Mouse (Mus musculus) ES-Bruce4 (cell line): Measurements from ENCODE around the gene Slc22a7.

Experiments used
- CTCF ChIP-seq: IDR thresholded peaks from one replicate; pipeline ENCODE4 v1.8.1; 2011; ENCODE audit warnings: low read depth, low read length
- EP300 ChIP-seq: IDR thresholded peaks from 2 replicates; pipeline ENCODE4 v1.6.1; 2011; ENCODE audit warnings: low read depth, low read length; ENCODE audit not compliant: insufficient read depth
- POLR2A ChIP-seq: IDR thresholded peaks from one replicate; pipeline ENCODE4 v1.8.1; 2011; ENCODE audit warnings: low read length; ENCODE audit not compliant: insufficient read depth

GRCm38 (mm10) chr17:46408478-46408877, 29.8 kb downstream of the Slc22a7 start:
- TF ChIP-seq POLR2A, result no peak
- no peak for TF ChIP-seq CTCF
- no peak for TF ChIP-seq EP300
